Mouse (Mus musculus) stomach, postnatal 0 days (tissue): ENCODE results near the gene Tmcc2. TPM values are rescaled to one million over a fixed set of nuclear protein-coding genes. Genes with fewer than 3 reads are reported as not detected.

Experiments
- ATAC-seq: fragments of 200-750 bp; cut with Nextera tagmentation; 2 replicates; pipeline ENCODE4 v1.8.0; 2017; ENCODE audit not compliant: low FRiP score, low TSS enrichment
- DNase-seq: peaks from one replicate; pipeline ENCODE4 v3.0.0-alpha.2; 2016; ENCODE audit warnings: low spot score
- H3K27ac ChIP-seq: fragments of 300-500 bp; sonication (generic); replicated peaks from 2 replicates; pipeline ENCODE4 v1.5.1; 2014; ENCODE audit warnings: mild to moderate bottlenecking, control low read depth
- H3K27me3 ChIP-seq: fragments of 300-500 bp; sonication (generic); 2 replicates; pipeline ENCODE4 v1.6.1; 2014; ENCODE audit warnings: low read length; ENCODE audit not compliant: control insufficient read depth, insufficient read depth
- H3K36me3 ChIP-seq: fragments of 300-500 bp; sonication (generic); 2 replicates; pipeline ENCODE4 v1.6.1; 2014; ENCODE audit warnings: low read length, mixed read lengths; ENCODE audit not compliant: control insufficient read depth, insufficient read depth
- H3K4me1 ChIP-seq: fragments of 300-500 bp; sonication (generic); replicated peaks from 2 replicates; pipeline ENCODE4 v1.6.1; 2014; ENCODE audit warnings: antibody characterized with exemption; ENCODE audit not compliant: control insufficient read depth, insufficient read depth
- H3K4me2 ChIP-seq: fragments of 300-500 bp; sonication (generic); replicated peaks from 2 replicates; pipeline ENCODE4 v1.6.1; 2014; ENCODE audit warnings: low read depth, mild to moderate bottlenecking, control low read depth, moderate library complexity
- H3K4me3 ChIP-seq: fragments of 300-500 bp; sonication (generic); 2 replicates; pipeline ENCODE4 v1.5.1; 2014; ENCODE audit warnings: low read depth, low read length, control low read depth
- H3K9ac ChIP-seq: fragments of 300-500 bp; sonication (generic); 2 replicates; pipeline ENCODE4 v1.6.1; 2014; ENCODE audit warnings: mild to moderate bottlenecking, low read length, control low read depth, mixed read lengths
- H3K9me3 ChIP-seq: fragments of 300-500 bp; sonication (generic); 2 replicates; pipeline ENCODE4 v1.6.1; 2016; ENCODE audit warnings: low read length; ENCODE audit not compliant: control insufficient read depth
- CTCF ChIP-seq: IDR thresholded peaks from 2 replicates; pipeline ENCODE4 v1.5.1; 2016; ENCODE audit warnings: antibody characterized with exemption, low read depth, mild to moderate bottlenecking, moderate library complexity
- EP300 ChIP-seq: optimal IDR thresholded peaks from 2 replicates; pipeline ENCODE3; 2016; ENCODE audit warnings: antibody characterized with exemption
- WGBS: fragments of 180-500 bp; shearing (Covaris S2); extraction: QIAGEN DNeasy Blood & Tissue Kit; methylation state at CpG from one replicate; pipeline ENCODE4 v1.1.7; 2014; 5-methylcytosine and 5-hydroxymethylcytosine counted together
- polyA plus RNA-seq: library from polyadenylated mRNA; unstranded; fragments of >200 nt; fragmentation: Nextera tagmentation; extraction: Ambion mirVana; gene quantifications from 2 replicates; pipeline ENCODE4 v1.2.1, GENCODE M21; 2015

Tmcc2 gene
- polyA plus RNA-seq, 1 experiment from 2014 or later = 2.4 TPM

DNA sequence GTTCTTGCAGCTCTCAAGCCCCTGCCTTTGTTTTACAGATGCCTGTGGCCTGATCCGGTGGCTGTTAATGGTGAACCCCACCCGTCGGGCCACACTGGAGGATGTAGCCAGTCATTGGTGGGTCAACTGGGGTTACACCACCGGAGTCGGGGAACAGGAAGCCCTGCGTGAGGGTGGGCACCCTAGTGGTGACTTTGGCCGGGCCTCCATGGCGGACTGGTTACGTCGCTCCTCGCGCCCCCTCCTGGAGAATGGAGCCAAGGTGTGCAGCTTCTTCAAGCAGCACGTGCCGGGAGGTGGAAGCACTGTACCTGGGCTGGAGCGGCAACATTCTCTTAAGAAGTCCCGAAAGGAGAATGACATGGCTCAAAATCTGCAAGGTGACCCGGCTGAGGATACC lies 59.8 kb downstream of the Tmcc2 start:
- Histone ChIP-seq H3K27me3 (no peaks in the 10 kb centered on the region), H3K9me3 (no peaks in the 10 kb centered on the region), H3K4me1 (peaks cover 4% of the 10 kb centered on the region; the same call in 1 of the 2 replicates), H3K27ac (no peak overlapping the region), H3K9ac (no peak overlapping the region), H3K36me3 (no peaks in the 10 kb centered on the region; the same call in 1 of the 2 replicates), H3K4me3 (no peak overlapping the region), H3K4me2 (no peak overlapping the region)
- TF ChIP-seq CTCF (peak; percentile 1; the same call in 1 of the 2 replicates), EP300 (no peak)
- no peak for DNase-seq
- 90% methylated on average over 17 of the region's 17 CpGs for WGBS
- ATAC-seq = no peak

GRCm38 (mm10) chr1:132330397-132330796 lies 60.7 kb downstream of the Tmcc2 start:
- no peak for TF ChIP-seq EP300
- Histone ChIP-seq H3K27me3 (no peaks in the 10 kb centered on the region), H3K4me3 (no peak overlapping the region), H3K27ac (no peak overlapping the region), H3K36me3 (no peaks in the 10 kb centered on the region; the same call in 1 of the 2 replicates), H3K9me3 (no peaks in the 10 kb centered on the region), H3K4me1 (peaks cover 4% of the 10 kb centered on the region; the same call in 1 of the 2 replicates), H3K4me2 (no peak overlapping the region), H3K9ac (no peak overlapping the region)
- ATAC-seq (no peak), DNase-seq (no peak)
- WGBS = 92% methylated on average over 15 of the region's 15 CpGs

- DNase-seq = no peak
- 84% methylated on average over 7 of the region's 7 CpGs for WGBS
- TF ChIP-seq EP300 = no peak
- no peak for TF ChIP-seq CTCF
- no peaks in the 10 kb centered on the region; the same call in 1 of the 2 replicates for H3K36me3 ChIP-seq
- peaks cover 4% of the 10 kb centered on the region; the same call in 1 of the 2 replicates for H3K4me1 ChIP-seq
- H3K27me3 ChIP-seq = no peaks in the 10 kb centered on the region
- no peak for ATAC-seq
- no peaks in the 10 kb centered on the region for H3K9me3 ChIP-seq
- no peak overlapping the region for H3K4me3 ChIP-seq
- H3K27ac ChIP-seq = no peak overlapping the region
- H3K9ac ChIP-seq = no peak overlapping the region
- H3K4me2 ChIP-seq = no peak overlapping the region
These were observed 61.4 kb downstream of the Tmcc2 start for GRCm38 (mm10) chr1:132329656-132330055.

DNA sequence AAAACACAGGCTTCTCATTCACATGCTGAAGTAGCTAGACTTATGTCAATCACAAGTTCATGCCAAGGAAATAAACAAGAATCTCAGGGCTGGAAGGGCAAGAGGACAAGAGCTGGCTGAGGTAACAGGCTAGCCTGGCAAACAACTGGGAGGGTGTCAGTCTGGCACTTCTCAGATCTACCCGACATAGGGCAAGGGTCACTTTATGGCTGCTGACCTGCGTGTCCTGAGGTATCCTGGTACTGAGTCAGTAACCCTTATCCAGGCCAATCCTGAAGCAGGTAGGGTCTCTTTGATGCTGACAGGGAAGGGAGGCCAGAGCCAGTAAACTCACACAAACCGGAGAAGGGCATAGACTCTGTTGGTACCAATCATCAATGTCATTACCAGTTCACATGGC lies 62.5 kb downstream of the Tmcc2 start:
- 72% methylated on average over 3 of the region's 3 CpGs for WGBS
- H3K27ac ChIP-seq = no peak overlapping the region
- H3K9ac ChIP-seq = no peak overlapping the region
- peaks cover 4% of the 10 kb centered on the region; the same call in 1 of the 2 replicates for H3K4me1 ChIP-seq
- H3K4me2 ChIP-seq = no peak overlapping the region
- no peak for TF ChIP-seq EP300
- no peak for TF ChIP-seq CTCF
- H3K9me3 ChIP-seq = no peaks in the 10 kb centered on the region
- H3K36me3 ChIP-seq = no peaks in the 10 kb centered on the region; the same call in 1 of the 2 replicates
- DNase-seq (no peak), ATAC-seq (no peak)
- H3K4me3 ChIP-seq = no peak overlapping the region
- H3K27me3 ChIP-seq = no peaks in the 10 kb centered on the region

GRCm38 (mm10) chr1:132327477-132327876 lies 63.6 kb downstream of the Tmcc2 start:
- H3K4me1 ChIP-seq = no peaks in the 10 kb centered on the region
- no peaks in the 10 kb centered on the region; the same call in 1 of the 2 replicates for H3K36me3 ChIP-seq
- H3K9me3 ChIP-seq = no peaks in the 10 kb centered on the region
- TF ChIP-seq CTCF (no peak), EP300 (no peak)
- no peak overlapping the region for H3K4me3 ChIP-seq
- no peak overlapping the region for H3K9ac ChIP-seq
- H3K27me3 ChIP-seq = no peaks in the 10 kb centered on the region
- H3K4me2 ChIP-seq = no peak overlapping the region
- H3K27ac ChIP-seq = no peak overlapping the region
- no peak for ATAC-seq
- WGBS = 81% methylated on average over 17 of the region's 17 CpGs
- DNase-seq = no peak

GRCm38 (mm10) chr1:132326777-132327176 lies 64.3 kb downstream of the Tmcc2 start:
- 51% methylated on average over 9 of the region's 9 CpGs for WGBS
- DNase-seq (peak; percentile 27), ATAC-seq (no peak)
- Histone ChIP-seq H3K4me2 (no peak overlapping the region), H3K36me3 (no peaks in the 10 kb centered on the region), H3K9ac (no peak overlapping the region), H3K9me3 (no peaks in the 10 kb centered on the region), H3K27me3 (no peaks in the 10 kb centered on the region), H3K27ac (no peak overlapping the region), H3K4me3 (no peak overlapping the region), H3K4me1 (no peaks in the 10 kb centered on the region)
- no peak for TF ChIP-seq EP300
- TF ChIP-seq CTCF = no peak
